ENCODE assay signal across 8 mouse cellular contexts in the genomic region with DNA sequence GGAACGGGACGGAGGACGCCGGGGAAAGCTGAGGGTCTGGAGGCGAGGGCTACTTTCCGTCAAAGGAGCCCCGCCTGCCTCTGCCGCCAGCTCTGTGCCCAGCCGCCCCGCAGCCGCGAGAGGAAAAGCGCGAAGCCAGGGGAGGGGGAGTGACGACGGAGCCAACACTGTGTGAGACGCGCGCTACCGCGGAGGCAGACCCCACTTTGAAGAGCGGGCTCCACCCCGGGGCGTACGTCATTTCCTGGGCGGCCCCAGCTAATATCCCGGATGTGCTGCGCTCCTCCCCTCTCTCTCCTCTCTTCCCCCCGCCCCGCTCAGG. TPM values are rescaled to one million over a fixed set of nuclear protein-coding genes. Genes with fewer than 3 reads are reported as not detected.
DNase-seq lines count a peak whose midpoint lies in the region; ATAC-seq lines count a peak whose summit lies in the region.

No protein-coding gene starts in this region.

- no peaks in the 10 kb centered on the region for H3K36me3 ChIP-seq in embryonic facial prominence, embryonic 12.5 days
- no peaks in the 10 kb centered on the region for H3K36me3 ChIP-seq in limb, embryonic 10.5 days
- no peaks in the 10 kb centered on the region for H3K36me3 ChIP-seq in midbrain, embryonic 12.5 days

- no peaks in the 10 kb centered on the region for H3K27me3 ChIP-seq in embryonic facial prominence, embryonic 12.5 days
- no peaks in the 10 kb centered on the region for H3K27me3 ChIP-seq in limb, embryonic 10.5 days (ENCODE audit: low read depth, poor library complexity, severe bottlenecking)
- no peaks in the 10 kb centered on the region for H3K27me3 ChIP-seq in midbrain, embryonic 12.5 days

- no peaks in the 10 kb centered on the region for H3K9me3 ChIP-seq in embryonic facial prominence, embryonic 12.5 days
- H3K9me3 ChIP-seq in limb, embryonic 10.5 days (replicated peaks): no peaks in the 10 kb centered on the region
- H3K9me3 ChIP-seq in midbrain, embryonic 12.5 days: no peaks in the 10 kb centered on the region

- peak; percentile 95 for DNase-seq in 3134 (ENCODE audit: extremely low read depth, insufficient read length, low spot score)
- DNase-seq in adrenal gland, postnatal 25 days: peak; percentile 93
- DNase-seq in heart, adult 18-20 months: peak; percentile 94 to 95
- peak; percentile 91 for DNase-seq in kidney, adult 18-20 months
- DNase-seq in limb, embryonic 10.5 days (ENCODE audit: low spot score): peak; percentile 99
- DNase-seq in spleen, adult 12 weeks (ENCODE audit: low spot score): peak; percentile 94

- peak overlapping the region; percentile 91 for H3K9ac ChIP-seq in embryonic facial prominence, embryonic 12.5 days
- H3K9ac ChIP-seq in midbrain, embryonic 12.5 days (replicated peaks): peak overlapping the region; percentile 96

- H3K4me1 ChIP-seq in embryonic facial prominence, embryonic 12.5 days: no peaks in the 10 kb centered on the region
- H3K4me1 ChIP-seq in limb, embryonic 10.5 days: peaks cover 8% of the 10 kb centered on the region
- peaks cover 10% of the 10 kb centered on the region for H3K4me1 ChIP-seq in midbrain, embryonic 12.5 days

- peak overlapping the region; percentile 89 for H3K4me3 ChIP-seq in embryonic facial prominence, embryonic 12.5 days
- H3K4me3 ChIP-seq in limb, embryonic 10.5 days: peak overlapping the region; percentile 96
- H3K4me3 ChIP-seq in midbrain, embryonic 12.5 days: peak overlapping the region; percentile 95

- 2% methylated on average over 29 of the region's 30 CpGs for WGBS in embryonic facial prominence, embryonic 12.5 days
- 0% methylated on average over 23 of the region's 30 CpGs for WGBS in limb, embryonic 10.5 days
- WGBS in midbrain, embryonic 12.5 days: under 1% methylated on average over 29 of the region's 30 CpGs

- peak; percentile 98 for ATAC-seq in embryonic facial prominence, embryonic 12.5 days (ENCODE audit: insufficient number of reproducible peaks, insufficient read depth, low FRiP score, low TSS enrichment)
- ATAC-seq in midbrain, embryonic 12.5 days (ENCODE audit: low FRiP score, low read depth): peak; percentile 97

- H3K27ac ChIP-seq in embryonic facial prominence, embryonic 12.5 days: peak overlapping the region; percentile 100
- H3K27ac ChIP-seq in limb, embryonic 10.5 days: peak overlapping the region; percentile 99
- peak overlapping the region; percentile 100 for H3K27ac ChIP-seq in midbrain, embryonic 12.5 days (replicated peaks)

- peak overlapping the region; percentile 36 for H3K4me2 ChIP-seq in embryonic facial prominence, embryonic 12.5 days (replicated peaks)
- H3K4me2 ChIP-seq in midbrain, embryonic 12.5 days (replicated peaks): peak overlapping the region; percentile 60

RNA-seq across cellular contexts. Expression of a gene that starts 0.4 kb away (rescaled TPM):
- 6.1 and 9.0 TPM in 2 replicates for total RNA-seq in adrenal gland, postnatal 25 days (2021)
- 15.7 and 17.6 TPM in 2 replicates for polyA plus RNA-seq in embryonic facial prominence, embryonic 12.5 days (2016; fragmentation: Nextera tagmentation; extraction: Ambion mirVana)
- 1 to 10 TPM; 2.2 to 3.8 TPM for total RNA-seq in heart, adult 18-20 months (2021)
- polyA plus RNA-seq in limb, embryonic 10.5 days (2016; fragmentation: Nextera tagmentation; extraction: Ambion mirVana): 17.7 and 19.0 TPM in 2 replicates
- 31.0 and 33.4 TPM in 2 replicates for polyA plus RNA-seq in midbrain, embryonic 12.5 days (2016; fragmentation: Nextera tagmentation; extraction: Ambion mirVana)

Comparison
In these comparisons a context has a peak if more than half of its experiments do, and no peak if none do; other contexts are left out.
1. Peak in every context shown above with its lines: DNase-seq, ATAC-seq, H3K4me3 ChIP-seq and H3K27ac ChIP-seq.